Mouse (Mus musculus) adrenal gland, postnatal 25 days (tissue): ENCODE results near the gene Fbxw21. TPM values are rescaled to one million over a fixed set of nuclear protein-coding genes. Genes with fewer than 3 reads are reported as not detected.

Experiments used
- total RNA-seq: library from RNA; stranded (reverse); gene quantifications from 2 replicates; pipeline ENCODE4 v1.2.3, GENCODE M21; 2021

The Fbxw21 gene
- total RNA-seq, 1 experiment from 2014 or later: not detected

Other genes with a start within 250 kb of the Fbxw21 start
- not detected in 2 replicates for gene Tmem89, start 247.4 kb downstream of the Fbxw21 start, total RNA-seq
- 577 and 589 TPM in 2 replicates for gene Uqcrc1, start 225.4 kb downstream of the Fbxw21 start, total RNA-seq
- 3.5 and 6.3 TPM in 2 replicates for gene Col7a1, start 208.5 kb downstream of the Fbxw21 start, total RNA-seq
- gene Ucn2, start 176.0 kb downstream of the Fbxw21 start, total RNA-seq: 0.82 TPM in 1 of 2 replicates, not detected in the other
- 4.5 and 6.5 TPM in 2 replicates for gene Pfkfb4, start 170.3 kb downstream of the Fbxw21 start, total RNA-seq
- 119 TPM in 2 replicates for gene Shisa5, start 123.5 kb downstream of the Fbxw21 start, total RNA-seq
- 18.8 and 23.3 TPM in 2 replicates for gene Trex1, start 102.3 kb downstream of the Fbxw21 start, total RNA-seq
- gene Atrip, start 87.9 kb downstream of the Fbxw21 start, total RNA-seq: 18.1 and 20.5 TPM in 2 replicates
- 15.7 and 21.0 TPM in 2 replicates for gene Ccdc51, start 79.5 kb downstream of the Fbxw21 start, total RNA-seq
- gene Tma7, start 79.5 kb downstream of the Fbxw21 start, total RNA-seq: 370 and 418 TPM in 2 replicates
- 122 and 223 TPM in 2 replicates for gene Plxnb1, start 66.7 kb downstream of the Fbxw21 start, total RNA-seq
- not detected in 2 replicates for gene Fbxw13, start 33.9 kb upstream of the Fbxw21 start, total RNA-seq
- not detected in 2 replicates for gene Fbxw20, start 72.7 kb upstream of the Fbxw21 start, total RNA-seq
- not detected in 2 replicates for gene Fbxw14, start 125.6 kb upstream of the Fbxw21 start, total RNA-seq
- not detected in 2 replicates for gene Fbxw28, start 177.6 kb upstream of the Fbxw21 start, total RNA-seq
- gene Fbxw22, start 242.3 kb upstream of the Fbxw21 start, total RNA-seq: not detected in 2 replicates